18 mouse cellular contexts compared by ENCODE assay signal in genomic region chr9:53899836-53900235, GRCm38 (mm10). TPM values are rescaled to one million over a fixed set of nuclear protein-coding genes. Genes with fewer than 3 reads are reported as not detected.
DNase-seq lines count a peak whose midpoint lies in the region; ATAC-seq and TF ChIP-seq lines count a peak whose summit lies in the region.
"Had no signal": no experiment of that assay in that cellular context is flagged by ENCODE, and none has a peak within 500 bp of the region (broad histone marks: within the 10 kb centered on the region; RNA-seq: fewer than 3 reads in every experiment).

No protein-coding gene starts in this region.

- 81% methylated on average over 6 of the region's 6 CpGs for WGBS in forebrain, embryonic 13.5 days
- WGBS in forebrain, embryonic 10.5 days: 94% methylated on average over 6 of the region's 6 CpGs
- 79% methylated on average over 6 of the region's 6 CpGs for WGBS in midbrain, postnatal 0 days
- WGBS in midbrain, embryonic 10.5 days: 87% methylated on average over 6 of the region's 6 CpGs

- H3K27me3 ChIP-seq in forebrain, embryonic 13.5 days: no peaks in the 10 kb centered on the region
- H3K27me3 ChIP-seq in forebrain, embryonic 10.5 days (ENCODE audit: poor library complexity, severe bottlenecking): no peaks in the 10 kb centered on the region
- no peaks in the 10 kb centered on the region for H3K27me3 ChIP-seq in midbrain, postnatal 0 days (ENCODE audit: insufficient read depth, low read length)
- H3K27me3 ChIP-seq in midbrain, embryonic 10.5 days (ENCODE audit: low read depth, poor library complexity, severe bottlenecking): no peaks in the 10 kb centered on the region
- H3K27me3 ChIP-seq: heart, embryonic 13.5 days; liver, embryonic 15.5 days; neural tube, embryonic 13.5 days had no signal

- DNase-seq in forebrain, embryonic 10.5 days (ENCODE audit: extremely low spot score, low spot score): no peak
- peak; percentile 73 for DNase-seq in midbrain, postnatal 0 days (ENCODE audit: low spot score)
- DNase-seq in midbrain, embryonic 10.5 days (ENCODE audit: low spot score): no peak
- DNase-seq in cerebellum, postnatal 14 days: peak; percentile 68 to 72
- peak; percentile 60 to 65 for DNase-seq in layer of hippocampus, postnatal 10 days (ENCODE audit: low spot score in 2 of 2)
- DNase-seq in lung, postnatal 36 days: no peak
- DNase-seq: adrenal gland, adult 8-10 months; kidney, adult 18-20 months; kidney, postnatal 4 days; lung, postnatal 14 days; midbrain, embryonic 14.5 days had no signal

- H3K27ac ChIP-seq in forebrain, embryonic 13.5 days: peak overlapping the region; percentile 51; the same call in 1 of the 2 replicates
- no peak overlapping the region for H3K27ac ChIP-seq in forebrain, embryonic 10.5 days
- H3K27ac ChIP-seq in midbrain, postnatal 0 days (ENCODE audit: low read depth, low read length): no peak overlapping the region
- no peak overlapping the region for H3K27ac ChIP-seq in midbrain, embryonic 10.5 days (replicated peaks)
- H3K27ac ChIP-seq: heart, embryonic 13.5 days; liver, embryonic 15.5 days; neural tube, embryonic 13.5 days had no signal

- H3K9ac ChIP-seq in forebrain, embryonic 13.5 days: no peak overlapping the region
- H3K9ac ChIP-seq in midbrain, postnatal 0 days (replicated peaks; ENCODE audit: low read length, poor library complexity, severe bottlenecking): no peak overlapping the region
- H3K9ac ChIP-seq: heart, embryonic 13.5 days; liver, embryonic 15.5 days; neural tube, embryonic 13.5 days had no signal

- H3K36me3 ChIP-seq in forebrain, embryonic 13.5 days (ENCODE audit: poor library complexity, severe bottlenecking): no peaks in the 10 kb centered on the region
- no peaks in the 10 kb centered on the region for H3K36me3 ChIP-seq in forebrain, embryonic 10.5 days (replicated peaks)
- no peaks in the 10 kb centered on the region for H3K36me3 ChIP-seq in midbrain, postnatal 0 days (ENCODE audit: insufficient read depth, low read length)
- no peaks in the 10 kb centered on the region for H3K36me3 ChIP-seq in midbrain, embryonic 10.5 days
- H3K36me3 ChIP-seq: heart, embryonic 13.5 days; liver, embryonic 15.5 days; neural tube, embryonic 13.5 days had no signal

- ATAC-seq in forebrain, embryonic 13.5 days: peak; percentile 61; the same call in 1 of the 2 replicates
- no peak for ATAC-seq in midbrain, postnatal 0 days (ENCODE audit: low FRiP score)
- ATAC-seq in monocyte, adult 5-6 weeks (replicated peaks; ENCODE audit: insufficient number of reproducible peaks, low FRiP score, low TSS enrichment, poor library complexity, severe bottlenecking): no peak

- no peak for TF ChIP-seq CTCF in midbrain, postnatal 0 days (IDR thresholded peaks at IDR 0.05)

- no peak overlapping the region for H3K4me2 ChIP-seq in forebrain, embryonic 13.5 days
- H3K4me2 ChIP-seq in midbrain, postnatal 0 days (ENCODE audit: low read depth, low read length, poor library complexity, severe bottlenecking): no peak overlapping the region
- H3K4me2 ChIP-seq: heart, embryonic 13.5 days; liver, embryonic 15.5 days; neural tube, embryonic 13.5 days had no signal

- H3K4me3 ChIP-seq in forebrain, embryonic 13.5 days: no peak overlapping the region
- H3K4me3 ChIP-seq in forebrain, embryonic 10.5 days: no peak overlapping the region
- H3K4me3 ChIP-seq in midbrain, postnatal 0 days (ENCODE audit: low read depth, low read length): no peak overlapping the region
- H3K4me3 ChIP-seq in midbrain, embryonic 10.5 days: no peak overlapping the region
- H3K4me3 ChIP-seq: heart, embryonic 13.5 days; liver, embryonic 15.5 days; neural tube, embryonic 13.5 days had no signal

- no peaks in the 10 kb centered on the region for H3K4me1 ChIP-seq in forebrain, embryonic 13.5 days
- H3K4me1 ChIP-seq in forebrain, embryonic 10.5 days: no peaks in the 10 kb centered on the region
- H3K4me1 ChIP-seq in midbrain, postnatal 0 days (ENCODE audit: insufficient read depth, low read length): no peaks in the 10 kb centered on the region
- no peaks in the 10 kb centered on the region for H3K4me1 ChIP-seq in midbrain, embryonic 10.5 days
- H3K4me1 ChIP-seq: heart, embryonic 13.5 days; liver, embryonic 15.5 days had no signal

- H3K9me3 ChIP-seq in forebrain, embryonic 13.5 days (replicated peaks): no peaks in the 10 kb centered on the region
- H3K9me3 ChIP-seq in forebrain, embryonic 10.5 days: no peaks in the 10 kb centered on the region
- no peaks in the 10 kb centered on the region for H3K9me3 ChIP-seq in midbrain, postnatal 0 days (ENCODE audit: low read length)
- H3K9me3 ChIP-seq in midbrain, embryonic 10.5 days (replicated peaks): no peaks in the 10 kb centered on the region
- H3K9me3 ChIP-seq: heart, embryonic 13.5 days; liver, embryonic 15.5 days; neural tube, embryonic 13.5 days had no signal

RNA-seq across cellular contexts. Expression of gene Sln, which starts 49.9 kb away (rescaled TPM):
- 0.44 and 0.94 TPM in 2 replicates for polyA plus RNA-seq in forebrain, embryonic 13.5 days (2015; fragmentation: Nextera tagmentation; extraction: Ambion mirVana)
- not detected in 2 replicates for polyA plus RNA-seq in forebrain, embryonic 10.5 days (2016; fragmentation: Nextera tagmentation; extraction: Ambion mirVana)
- not detected in 2 replicates for total RNA-seq in midbrain, postnatal 0 days (2014; rRNA removed)
- polyA plus RNA-seq in midbrain, postnatal 0 days (2015; fragmentation: Nextera tagmentation; extraction: Ambion mirVana): 0.15 TPM in 1 of 2 replicates, not detected in the other
- polyA plus RNA-seq in midbrain, embryonic 10.5 days (2016; fragmentation: Nextera tagmentation; extraction: Ambion mirVana): not detected in 2 replicates
- under 1 TPM in 1 of 2 experiments, not detected in 1; 0.33 TPM for total RNA-seq in layer of hippocampus, postnatal 10 days (2021)
- not detected in 3 replicates for total RNA-seq in monocyte, adult 5-6 weeks (2017)
- total RNA-seq: adrenal gland, adult 8-10 months; hematopoietic stem cell, adult 5-6 weeks had no signal
- polyA plus RNA-seq: midbrain, embryonic 14.5 days; urinary bladder, adult 2 months had no signal

Comparison
In these comparisons a context has a peak if more than half of its experiments do, and no peak if none do; other contexts are left out.
1. DNase-seq: peak in midbrain, postnatal 0 days (single experiment), cerebellum, postnatal 14 days (2 of 2) and layer of hippocampus, postnatal 10 days (2 of 2); none in forebrain, embryonic 10.5 days (single experiment), midbrain, embryonic 10.5 days (single experiment) and lung, postnatal 36 days (single experiment).